Mouse (Mus musculus): ENCODE results near the gene Trim29. TPM values are rescaled to one million over a fixed set of nuclear protein-coding genes. Genes with fewer than 3 reads are reported as not detected.

Trim29 gene
- under 1 TPM in 1 of 2 experiments, not detected in 1; 0.19 TPM for total RNA-seq (2021)

GRCm38 (mm10) chr9:43310538-43310937 is at the start of gene Trim29:
Gene Trim29, plus strand, starts transcription at chr9:43310848.
- DNase-seq: no peak

DNA sequence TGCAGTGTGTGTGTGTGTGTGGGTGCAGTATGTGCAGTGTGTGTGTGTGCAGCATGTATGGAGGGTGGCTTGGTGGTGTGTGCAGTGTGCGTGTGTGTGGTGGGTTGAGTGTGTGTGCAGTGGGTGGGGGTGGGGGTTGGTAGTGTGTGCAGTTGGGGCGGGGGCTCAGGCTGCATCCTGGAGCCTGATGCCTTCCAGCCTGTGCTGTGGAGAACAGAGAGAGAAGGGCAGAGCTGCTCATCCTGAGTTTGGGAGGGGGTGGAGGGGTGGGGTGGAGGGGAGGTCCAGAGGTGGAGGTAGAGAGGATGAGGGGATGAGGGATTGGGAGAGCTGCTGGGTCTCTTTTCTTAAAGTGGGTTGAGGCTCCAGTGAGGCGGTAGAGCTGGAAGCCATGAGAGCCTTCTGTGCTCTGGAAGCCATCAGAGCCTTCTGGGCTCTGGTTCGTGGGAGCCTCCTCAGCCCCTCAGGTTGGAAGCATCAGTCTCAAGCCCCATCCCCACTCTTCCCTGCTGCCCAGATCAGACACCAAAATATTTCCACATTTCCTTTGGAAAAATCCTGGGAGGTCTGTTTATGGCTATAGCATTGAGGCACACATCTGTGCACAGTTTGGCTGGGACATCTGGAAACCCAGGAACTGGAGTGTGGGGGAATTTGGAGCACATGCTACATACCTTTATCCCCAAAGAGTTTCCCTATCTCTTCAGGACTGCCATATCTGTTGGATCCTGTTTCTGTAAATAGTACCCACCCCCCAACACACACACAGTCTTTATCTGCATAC is 49.3 kb upstream of the Trim29 start:
- no peak for DNase-seq

DNA sequence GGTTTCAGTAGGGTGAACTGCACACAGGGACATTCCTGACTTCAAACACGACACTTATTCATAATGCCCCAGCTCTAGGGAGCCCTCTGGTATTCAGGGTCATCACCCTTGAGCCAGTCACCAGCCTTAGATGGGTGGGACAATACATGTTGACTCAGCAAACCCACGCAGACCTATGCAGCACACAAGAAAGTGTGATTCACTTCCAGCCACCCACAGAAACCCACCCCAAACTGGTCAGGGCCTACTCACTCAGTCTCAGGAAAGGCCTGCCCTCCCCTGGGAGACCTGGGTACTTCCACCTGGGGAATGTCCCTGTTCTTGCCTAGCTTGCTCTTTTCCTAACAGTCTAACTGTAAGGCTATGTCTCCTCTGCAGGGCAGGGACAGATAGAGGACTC is 48.7 kb upstream of the Trim29 start:
- no peak for DNase-seq

- no peak for DNase-seq
Observed at GRCm38 (mm10) chr9:43262390-43262789, 48.3 kb upstream of the Trim29 start.

DNA sequence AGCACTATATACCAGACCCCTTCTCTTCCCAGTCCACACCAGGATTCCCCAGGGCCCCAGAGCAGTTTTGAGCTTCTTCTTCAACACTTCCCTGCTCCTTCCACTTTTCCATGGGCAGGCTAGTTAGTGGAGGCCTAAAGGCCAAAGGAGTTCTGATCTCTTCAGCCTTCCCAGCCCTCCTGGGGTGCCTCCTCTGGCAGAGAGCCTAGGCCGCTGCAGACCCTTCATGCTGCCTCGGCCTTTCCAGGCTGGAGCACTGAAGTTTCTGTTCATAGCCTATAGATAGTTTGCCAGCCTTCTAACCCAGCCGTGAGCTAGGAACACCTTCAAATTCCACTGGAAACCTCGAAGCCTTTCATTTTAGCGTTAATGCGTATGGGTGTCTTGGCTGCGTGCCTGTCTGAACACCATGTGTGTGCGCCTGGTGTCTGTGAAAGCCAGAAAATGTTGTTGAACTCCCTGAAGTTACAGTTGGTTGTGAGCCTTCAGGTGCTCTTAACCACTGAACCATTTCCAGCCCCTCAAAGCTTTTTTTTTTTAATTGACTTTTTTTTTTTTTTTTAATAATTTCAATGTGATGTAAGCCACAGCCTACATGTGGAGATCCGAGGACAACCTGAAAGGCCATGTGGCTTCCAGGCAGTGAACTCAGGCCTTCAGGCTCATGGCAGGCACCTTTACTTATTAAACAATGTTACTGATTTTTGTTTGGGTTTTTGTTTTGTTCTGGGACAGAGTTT is 47.7 kb upstream of the Trim29 start:
- DNase-seq: peak; percentile 21

DNA sequence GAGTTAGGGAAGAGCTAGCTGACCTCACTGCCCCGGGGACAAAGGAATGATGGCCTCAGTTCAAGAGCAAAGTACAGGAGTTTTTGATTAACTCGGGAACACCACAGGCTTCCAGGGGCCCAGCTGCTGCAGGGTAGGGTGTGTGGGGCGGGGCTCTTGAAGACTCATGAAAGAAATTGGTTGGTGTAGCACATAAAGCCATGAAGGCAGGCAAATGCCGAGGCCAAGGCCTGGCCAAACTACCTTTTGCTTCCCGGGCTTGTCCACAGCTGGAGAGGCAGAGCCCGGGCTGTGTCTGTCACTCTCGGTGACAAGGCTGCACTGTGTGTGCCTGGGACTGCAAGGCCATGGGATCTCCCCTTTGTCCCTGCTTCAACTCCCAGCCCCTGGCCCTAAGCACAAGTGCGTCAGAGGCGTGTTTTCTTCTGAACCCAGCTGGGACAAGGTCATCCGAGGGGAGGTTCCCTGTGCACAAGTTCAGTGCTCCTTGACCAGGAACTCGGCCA is 46.6 kb upstream of the Trim29 start:
- peak; percentile 52 for DNase-seq

DNA sequence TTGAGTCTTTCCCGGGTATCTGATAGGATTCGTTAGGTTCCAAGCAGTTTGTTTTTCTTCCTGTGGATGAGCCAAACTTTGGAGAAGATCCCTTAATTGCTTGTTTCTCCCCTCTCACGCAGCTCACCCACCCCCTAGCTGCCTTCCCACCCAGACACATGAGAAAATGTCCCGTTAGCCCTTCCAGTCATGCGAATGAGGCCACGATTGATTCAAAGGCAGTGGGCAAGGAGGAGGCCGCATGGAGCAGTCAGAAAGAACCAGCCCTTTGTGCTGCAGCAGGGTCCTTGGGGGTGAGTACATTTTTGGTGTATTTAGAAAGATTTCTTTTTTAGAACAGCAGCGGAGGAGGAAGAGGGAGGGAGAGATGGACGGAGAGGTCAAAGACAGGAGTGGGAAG is 45.5 kb upstream of the Trim29 start:
- no peak for DNase-seq

GRCm38 (mm10) chr9:43267357-43267756 is 43.3 kb upstream of the Trim29 start:
- peak; percentile 39 for DNase-seq

- DNase-seq: no peak
Observed at GRCm38 (mm10) chr9:43269166-43269565, 41.5 kb upstream of the Trim29 start.

DNA sequence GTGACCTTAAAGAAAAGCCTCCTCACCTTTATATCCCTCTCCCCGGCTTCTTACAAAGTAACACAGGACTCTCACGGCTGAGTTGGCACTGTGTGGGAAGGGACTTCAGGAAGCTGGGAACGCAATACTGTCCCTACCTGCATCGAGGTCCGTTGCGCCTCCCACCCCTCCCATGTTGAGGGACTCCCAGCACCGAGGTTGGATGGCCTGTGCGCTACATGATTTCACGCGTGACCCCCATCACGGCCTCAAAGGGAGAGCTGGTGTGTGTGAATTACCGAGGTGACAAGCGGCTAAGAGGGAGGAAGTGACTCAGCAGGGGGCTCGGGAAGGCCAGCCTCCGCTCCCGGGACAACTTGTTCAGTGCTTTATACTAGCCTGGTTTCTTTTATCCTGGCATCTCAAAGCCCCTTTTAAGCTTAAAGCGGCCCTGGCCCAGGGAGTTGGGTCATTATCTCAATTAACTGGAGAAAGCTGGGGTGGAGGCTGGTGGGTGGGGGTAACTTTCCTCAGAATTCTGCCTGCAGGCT is 39.9 kb upstream of the Trim29 start:
- peak; percentile 25 for DNase-seq

GRCm38 (mm10) chr9:43271761-43272518 is 38.7 kb upstream of the Trim29 start:
- no peak for DNase-seq

- DNase-seq: peak; percentile 41
Observed at GRCm38 (mm10) chr9:43273735-43274134, 36.9 kb upstream of the Trim29 start.

DNA sequence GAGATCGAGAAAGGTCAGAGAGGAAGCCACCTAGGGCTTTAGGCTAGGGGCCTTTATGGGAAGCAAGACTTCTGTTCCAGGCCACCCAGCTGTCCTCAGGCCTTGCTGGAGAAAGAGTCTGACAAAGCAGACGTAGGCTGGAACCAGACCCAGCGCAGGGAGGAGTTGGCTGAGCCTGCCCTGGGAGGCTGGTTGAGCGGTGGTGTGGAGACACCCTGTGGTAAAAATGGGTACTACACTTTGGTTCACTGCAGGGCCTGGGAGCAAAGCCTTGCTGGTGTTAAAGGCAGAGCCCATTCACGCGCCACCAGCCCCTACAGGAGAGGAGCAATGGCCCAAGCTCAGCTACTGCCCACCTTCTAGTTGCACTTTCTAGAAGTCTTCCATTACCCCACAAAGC is 26.4 kb upstream of the Trim29 start:
- DNase-seq: peak; percentile 92

DNA sequence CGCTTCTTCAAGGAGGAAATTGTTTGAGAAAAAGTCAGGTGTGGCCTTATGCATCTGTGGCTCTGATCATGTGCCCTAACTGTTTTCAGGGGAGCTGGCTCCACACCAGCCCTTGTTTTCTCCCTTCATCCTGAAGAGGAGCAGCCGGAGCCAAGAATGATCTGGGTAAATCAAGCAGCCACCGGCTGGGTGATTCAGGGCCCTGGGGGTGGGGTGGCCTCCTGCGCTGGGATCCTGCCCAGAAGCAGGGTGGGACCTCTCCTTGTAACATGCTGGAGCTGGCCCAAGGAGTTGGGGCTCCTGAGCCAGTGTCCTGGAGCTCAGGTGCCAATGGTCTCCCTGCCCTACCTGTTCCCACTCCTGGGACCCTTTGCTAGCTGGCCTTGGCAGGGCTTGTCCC is 25.4 kb upstream of the Trim29 start:
- DNase-seq: no peak

DNA sequence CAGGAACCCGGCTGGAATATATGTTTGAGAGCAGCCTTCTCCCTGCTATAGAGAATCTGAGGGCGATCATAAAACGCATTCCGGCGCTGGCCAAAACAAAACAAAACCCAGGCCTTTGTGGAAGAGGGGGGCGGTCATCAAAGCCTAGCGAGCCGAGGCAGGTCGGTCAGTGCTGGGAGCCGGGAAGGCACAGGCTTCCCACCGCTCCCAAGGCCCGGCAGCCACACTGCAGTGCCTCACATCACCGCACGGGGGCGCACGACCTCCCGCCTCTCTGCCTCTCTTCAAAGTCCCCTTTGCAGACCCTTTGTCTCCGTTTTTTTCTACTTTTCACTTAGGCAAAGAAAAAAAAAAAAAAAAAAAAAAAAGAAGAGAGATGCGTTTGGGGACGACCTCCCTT is 23.8 kb upstream of the Trim29 start:
- peak; percentile 85 for DNase-seq

DNA sequence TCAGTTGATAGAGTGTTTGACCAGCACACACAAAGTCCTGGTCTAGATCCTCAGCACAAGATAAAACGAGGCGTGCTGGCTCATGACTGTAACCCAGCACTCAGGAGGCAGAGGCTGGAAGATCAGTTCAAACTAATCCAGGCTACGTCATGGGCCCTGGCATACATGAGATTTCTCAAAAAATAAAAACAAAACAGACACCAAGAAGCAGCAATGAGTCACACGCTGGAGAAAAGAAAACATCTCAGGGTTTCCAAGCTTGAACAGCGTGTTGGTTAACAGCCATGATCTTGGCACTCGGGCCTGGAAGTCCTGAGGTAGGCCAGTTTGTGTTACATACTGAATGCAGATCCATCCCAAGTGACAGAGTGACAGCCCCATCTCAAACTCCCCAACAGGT is 17.6 kb upstream of the Trim29 start:
- DNase-seq: no peak

DNA sequence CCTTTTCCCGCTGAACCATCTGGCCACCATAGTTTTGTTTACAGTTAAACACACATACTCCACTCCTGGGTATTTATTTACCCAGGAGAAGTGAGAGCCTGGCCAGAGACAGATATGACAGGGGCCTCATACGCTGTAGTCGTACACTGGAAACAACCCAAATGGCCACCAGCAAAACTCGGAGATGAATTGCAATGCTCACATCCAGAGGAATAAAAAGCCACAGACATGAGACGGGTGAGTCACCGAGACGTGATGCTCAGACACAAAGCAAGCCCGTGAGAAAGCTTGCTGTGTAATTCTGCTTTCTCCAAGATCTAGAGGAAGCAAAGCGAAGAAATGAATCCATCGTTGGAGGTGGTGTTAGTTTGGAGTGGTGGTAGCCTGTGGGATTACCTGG is 10.3 kb upstream of the Trim29 start:
- no peak for DNase-seq

GRCm38 (mm10) chr9:43302989-43303388 is 7.7 kb upstream of the Trim29 start:
- DNase-seq: no peak

GRCm38 (mm10) chr9:43305882-43306281 is 4.8 kb upstream of the Trim29 start:
- no peak for DNase-seq

DNA sequence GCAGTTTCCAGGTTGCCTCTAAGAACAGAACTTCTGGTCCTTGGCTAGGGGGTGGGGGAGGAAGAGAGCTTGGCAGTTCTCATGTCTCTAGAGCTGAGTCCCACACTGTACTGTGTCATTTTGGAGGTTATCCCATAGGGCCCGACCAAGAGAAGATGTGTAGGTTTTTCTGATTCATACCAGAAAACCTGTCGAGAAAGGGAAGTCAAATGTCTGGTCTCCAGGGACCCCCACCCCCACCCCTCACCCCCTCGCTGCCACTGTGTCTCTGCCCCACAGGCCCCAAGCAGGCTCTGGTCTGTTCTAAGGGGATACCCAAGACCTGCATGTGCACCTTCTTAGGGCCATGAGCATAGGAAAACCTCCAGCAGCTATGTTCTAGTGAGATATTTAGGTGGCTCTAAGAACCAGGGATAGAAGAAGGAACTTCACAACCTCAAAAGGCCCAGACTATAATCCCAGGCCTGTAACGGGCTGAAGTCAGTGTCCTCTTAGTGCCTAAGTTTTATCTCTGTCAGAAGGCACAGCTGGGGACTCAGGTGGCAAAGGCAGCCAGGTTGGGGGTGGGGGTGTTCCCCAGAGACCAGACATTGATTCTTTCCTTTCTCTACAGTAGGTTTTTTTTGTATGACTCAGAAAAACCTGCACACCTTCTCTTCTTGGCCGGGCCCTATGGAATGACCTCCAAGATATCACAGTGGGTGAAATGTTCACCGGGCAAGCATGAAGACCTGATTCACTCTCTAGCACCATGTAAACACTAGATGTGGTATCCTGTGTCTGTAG is 1.4 kb upstream of the Trim29 start:
- DNase-seq: no peak

DNA sequence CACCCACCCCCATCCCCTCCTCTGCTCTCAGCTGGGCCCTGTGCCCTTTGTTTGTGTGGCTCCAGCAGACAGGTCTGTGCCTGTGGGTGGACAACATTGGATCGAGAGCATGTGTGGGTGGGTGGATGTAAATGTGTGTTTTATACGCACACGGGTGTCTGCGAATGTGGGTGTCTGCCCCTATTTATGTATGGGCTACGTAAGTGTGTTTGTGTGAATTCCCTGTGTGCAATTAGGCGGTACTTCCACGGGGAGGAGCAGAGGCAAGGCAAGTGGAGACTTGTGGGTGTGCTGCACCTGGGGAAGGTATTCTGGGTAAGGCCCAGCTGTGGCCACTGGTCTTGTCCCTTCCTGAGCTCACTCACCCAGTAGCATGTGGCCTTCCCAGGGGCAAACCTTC is 1.5 kb downstream of the Trim29 start:
- no peak for DNase-seq

DNA sequence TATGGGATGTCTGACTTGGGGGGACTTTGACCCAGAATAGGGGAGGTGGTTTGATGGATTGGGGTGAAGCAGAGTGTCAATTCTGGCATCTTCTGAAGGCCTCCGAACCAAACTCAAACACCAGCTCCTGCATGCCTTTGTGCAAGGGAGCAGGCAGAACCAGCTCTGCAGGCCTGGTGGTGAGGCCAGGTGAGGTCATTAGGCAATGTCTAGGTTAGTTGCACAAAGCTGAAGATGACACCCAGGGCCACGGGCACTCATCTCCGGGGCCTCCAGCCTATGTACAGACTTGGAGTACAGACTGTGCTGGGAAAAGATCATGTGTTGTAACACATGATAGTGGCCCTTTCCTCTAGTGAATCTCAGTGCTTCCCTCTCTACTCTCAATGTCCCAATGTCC is 3.2 kb downstream of the Trim29 start:
- no peak for DNase-seq
